Mouse (Mus musculus) urinary bladder, postnatal 14 days (tissue): ENCODE measurements at regions not wholly inside any gene's neighbourhood (a gene's known extent, or its start where the extent isn't known, plus 50 kb on each side); places are given as distances from the start of the nearest gene placed in this dataset.

Experiments
- DNase-seq: peaks from one replicate; pipeline ENCODE4 v3.0.0; 2021; ENCODE audit warnings: low spot score

DNA sequence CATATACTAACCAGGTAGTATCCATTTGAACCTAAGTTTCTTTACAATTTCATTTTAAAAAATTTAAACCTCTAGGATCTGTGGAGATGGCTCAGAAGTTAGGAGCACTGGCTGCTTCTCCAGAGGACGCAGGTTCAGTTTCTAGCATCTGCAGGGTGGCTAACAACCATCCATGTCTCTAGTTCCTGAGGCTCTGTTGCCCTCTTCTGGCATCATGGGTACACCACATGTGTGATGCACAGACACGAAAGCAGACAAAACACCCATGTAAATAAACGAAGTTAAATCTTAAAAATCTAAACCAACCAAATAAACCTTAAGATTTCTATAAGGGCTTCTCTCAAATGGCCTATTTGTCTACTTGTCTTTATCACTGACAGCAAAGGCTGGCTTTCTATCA, 157.6 kb upstream of the Nr5a2 start:
- no peak for DNase-seq

DNA sequence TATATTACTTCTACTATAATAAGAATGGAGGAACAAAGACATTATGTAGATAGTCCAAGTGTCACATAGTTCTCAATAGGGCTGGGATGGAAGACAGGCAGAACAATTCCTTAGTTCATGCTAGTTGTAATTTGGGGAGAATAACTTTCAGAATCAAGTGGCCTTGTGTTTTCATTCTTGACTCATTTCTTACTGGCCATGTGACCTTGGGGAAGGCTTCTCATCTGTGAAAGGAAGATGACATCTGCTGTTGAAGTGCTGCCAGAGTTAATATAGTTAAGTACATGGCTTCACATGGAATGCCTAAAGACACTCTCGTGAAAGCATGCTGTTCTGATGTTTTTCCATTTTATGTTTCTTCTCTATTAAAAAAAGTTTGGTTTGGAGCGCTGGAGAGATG, 146.2 kb upstream of the Nr5a2 start:
- no peak for DNase-seq

DNA sequence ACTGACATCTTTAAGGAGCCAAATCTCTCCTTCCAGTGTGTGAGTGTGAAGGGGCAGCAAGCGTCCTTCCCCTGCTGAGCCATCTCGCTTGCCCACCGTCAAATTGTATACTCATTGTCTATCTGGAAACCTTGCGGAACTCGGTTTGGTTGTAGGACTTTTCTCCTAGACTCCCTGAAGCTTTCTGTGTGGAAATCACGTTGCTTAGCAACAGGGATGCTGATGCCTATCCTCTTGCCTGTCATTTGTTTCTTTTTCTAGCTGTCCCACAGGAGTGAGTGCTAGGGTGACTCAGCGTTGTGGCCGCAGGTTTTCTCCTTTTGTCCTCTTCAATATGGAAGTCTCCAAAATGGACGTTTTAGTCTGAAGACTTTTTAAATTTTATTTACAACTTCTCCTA, 131.5 kb upstream of the Nr5a2 start:
- no peak for DNase-seq

DNA sequence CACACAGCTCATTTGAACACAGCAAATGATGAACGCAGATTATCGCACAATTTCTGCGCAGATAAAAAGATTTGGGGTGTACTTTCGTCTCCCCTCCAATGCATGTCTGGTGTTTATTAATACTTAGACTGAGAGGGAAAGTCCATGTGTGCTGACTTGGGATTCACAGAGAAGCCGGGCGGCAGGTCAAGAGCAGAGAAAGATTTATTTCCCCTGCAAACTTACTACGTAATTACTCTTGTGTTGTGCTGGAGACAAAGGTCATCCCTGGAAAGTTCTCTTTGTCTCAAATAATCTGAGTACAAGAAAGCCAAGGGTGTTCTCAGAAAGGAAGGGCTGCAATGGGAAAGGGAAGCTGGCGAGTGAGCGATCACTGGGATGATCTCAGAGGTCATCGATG, 127.9 kb upstream of the Nr5a2 start:
- no peak for DNase-seq

DNA sequence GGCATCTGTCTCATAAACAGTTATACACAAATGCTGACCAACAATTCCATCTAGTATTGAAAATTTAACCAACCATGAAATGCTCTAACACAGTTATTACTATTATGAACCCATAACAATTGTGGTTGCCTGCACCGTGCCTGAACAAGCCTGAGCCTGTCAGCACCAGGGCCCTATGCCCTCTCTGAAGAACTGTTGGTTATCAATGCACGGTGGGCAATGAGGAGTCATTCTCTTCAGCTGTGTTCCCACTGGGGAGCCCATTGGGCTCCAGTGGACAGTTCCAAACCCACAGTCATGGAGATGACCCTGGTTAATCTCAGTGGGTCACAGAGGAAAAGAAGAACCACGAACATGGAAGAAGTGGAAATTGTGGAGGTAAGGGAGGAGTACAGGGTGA, 126.5 kb upstream of the Nr5a2 start:
- DNase-seq, result no peak

DNA sequence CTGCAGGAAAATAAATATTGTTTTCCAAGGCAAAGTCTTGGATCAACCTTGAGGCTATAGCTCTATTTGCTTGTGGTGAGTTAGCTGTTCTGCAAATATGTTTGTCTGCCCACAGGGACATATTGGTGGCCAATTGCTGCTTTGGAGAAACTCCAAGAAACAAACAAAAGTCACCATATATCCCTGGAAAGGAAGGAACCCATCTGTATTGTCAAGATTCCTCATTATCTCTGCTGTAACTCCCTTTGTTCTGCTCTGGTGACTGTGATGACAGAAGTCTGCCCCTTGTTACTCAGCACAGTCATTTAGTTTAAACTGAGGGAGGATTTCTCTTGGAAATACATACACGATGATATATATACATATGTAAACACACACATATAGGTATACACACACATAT, 123.3 kb upstream of the Nr5a2 start:
- DNase-seq, result no peak

DNA sequence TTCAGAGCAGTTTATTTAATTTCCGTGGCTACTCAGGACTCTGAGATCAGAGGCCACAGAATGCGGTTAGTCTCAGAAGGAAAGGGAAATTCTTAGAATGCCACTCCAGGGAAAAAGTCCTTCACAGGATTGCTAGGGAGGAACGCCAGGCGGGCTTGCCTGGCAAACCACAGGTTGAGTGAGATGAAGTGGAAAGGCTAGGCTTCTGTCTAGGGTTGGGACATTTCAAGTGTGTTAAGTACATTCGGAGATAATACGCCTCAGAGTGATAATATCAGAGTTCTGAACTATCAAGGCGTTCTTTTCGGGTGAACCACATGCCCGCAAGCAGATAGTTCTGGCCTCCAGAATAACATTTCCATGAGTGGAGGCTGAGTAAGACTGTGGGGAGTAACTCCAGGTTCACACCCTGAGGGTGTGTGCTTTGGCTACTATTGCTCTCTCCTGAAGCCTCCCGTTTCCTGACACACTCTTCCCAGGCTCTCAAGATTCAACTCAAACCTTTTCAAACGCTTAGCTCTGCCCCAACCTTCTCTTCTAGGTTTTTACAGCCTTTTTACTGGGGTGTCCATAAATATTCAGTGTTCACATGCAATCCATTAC, 119.3 kb upstream of the Nr5a2 start:
- no peak for DNase-seq

DNA sequence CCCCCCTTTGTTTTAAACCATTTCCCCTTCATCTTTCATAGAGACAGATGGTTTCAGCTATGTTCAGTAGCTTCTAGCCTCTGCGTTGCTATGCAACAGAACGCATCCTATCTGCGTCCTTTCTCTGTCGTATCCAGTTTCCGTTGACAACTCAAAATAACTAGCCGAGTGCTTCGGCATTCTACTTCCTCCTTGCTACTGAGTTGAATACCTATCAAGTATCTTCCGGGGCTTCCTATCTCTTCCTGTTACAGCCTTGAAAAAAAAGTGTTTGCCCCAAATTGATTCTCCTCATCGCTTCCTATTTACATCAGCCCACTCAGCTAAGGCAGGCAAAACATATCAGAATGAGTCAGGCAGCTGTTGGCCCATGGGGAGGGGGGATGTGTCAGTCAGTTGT, 114.5 kb upstream of the Nr5a2 start:
- DNase-seq, result no peak

DNA sequence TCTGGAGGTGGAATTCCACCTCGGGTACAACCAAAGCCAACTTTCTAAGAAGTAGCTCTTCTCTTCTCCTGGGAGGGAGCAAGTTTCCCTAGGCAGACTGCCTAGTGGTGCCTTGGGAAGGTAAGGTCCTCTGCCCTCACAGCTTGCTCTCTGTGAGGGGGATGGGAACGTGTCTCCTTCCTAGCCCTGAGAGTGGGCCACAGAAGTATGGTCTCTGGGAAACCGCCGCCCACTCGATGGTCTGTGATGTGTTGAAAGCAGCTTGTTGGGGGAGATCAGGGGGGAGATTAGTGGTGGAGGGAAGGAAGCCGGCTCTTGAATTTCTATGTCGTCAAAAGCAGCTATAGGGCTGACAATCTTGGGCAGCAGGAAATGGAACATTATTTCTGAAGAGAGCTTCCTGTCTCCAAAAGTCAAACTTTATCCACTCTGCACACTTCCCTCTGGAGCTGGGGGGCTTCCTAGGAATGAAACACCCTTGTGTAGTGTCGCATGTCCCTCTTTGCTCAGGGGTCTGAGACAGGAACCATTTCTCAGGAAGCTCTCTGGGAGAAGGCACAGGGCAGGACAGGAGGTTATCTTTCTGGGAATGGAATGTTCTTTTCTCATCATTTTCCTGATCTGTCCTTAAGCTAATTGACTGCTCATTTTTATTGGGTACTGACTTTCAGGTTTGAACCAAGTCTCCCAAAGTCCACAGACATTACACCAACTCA, 113.8 kb upstream of the Nr5a2 start:
- DNase-seq, result no peak

DNA sequence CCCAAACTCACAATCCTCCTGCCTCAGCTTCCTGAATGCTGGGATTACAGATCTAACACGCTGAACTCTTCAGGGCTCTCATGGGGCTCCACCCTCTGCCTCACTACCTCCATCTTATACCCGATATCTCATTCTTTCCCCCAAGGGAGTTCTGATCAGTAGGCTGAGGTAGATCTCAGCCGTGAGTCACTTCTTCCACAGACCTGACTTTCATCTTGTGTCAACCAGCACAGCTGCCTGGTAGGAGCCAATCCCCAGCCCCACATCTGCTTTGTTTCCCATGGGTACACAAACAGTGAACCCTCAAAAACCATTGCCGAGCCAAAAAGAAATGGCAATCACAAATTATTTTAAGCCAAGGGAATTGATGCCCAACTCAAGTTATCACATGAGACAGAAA, 100.7 kb upstream of the Nr5a2 start:
- no peak for DNase-seq

DNA sequence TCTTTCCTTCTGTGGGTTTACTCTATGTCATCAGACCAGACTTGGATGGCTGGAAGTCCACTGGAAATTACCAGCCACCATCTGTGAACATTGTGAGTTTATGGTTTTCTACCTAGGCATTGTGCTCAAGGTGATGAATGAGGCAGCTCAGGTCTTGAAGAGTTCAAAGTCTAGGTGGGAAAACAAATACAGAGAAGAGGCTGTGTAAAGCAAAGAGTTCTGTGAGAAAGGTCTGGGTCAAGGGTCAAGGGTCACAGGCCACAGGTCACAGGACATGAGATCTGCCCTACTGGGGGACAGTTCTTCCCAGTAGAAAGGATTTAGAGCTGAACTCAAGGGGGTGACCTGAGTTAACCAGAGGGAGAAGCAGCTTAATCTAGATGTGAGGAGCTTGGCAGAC, 92.9 kb upstream of the Nr5a2 start:
- no peak for DNase-seq

DNA sequence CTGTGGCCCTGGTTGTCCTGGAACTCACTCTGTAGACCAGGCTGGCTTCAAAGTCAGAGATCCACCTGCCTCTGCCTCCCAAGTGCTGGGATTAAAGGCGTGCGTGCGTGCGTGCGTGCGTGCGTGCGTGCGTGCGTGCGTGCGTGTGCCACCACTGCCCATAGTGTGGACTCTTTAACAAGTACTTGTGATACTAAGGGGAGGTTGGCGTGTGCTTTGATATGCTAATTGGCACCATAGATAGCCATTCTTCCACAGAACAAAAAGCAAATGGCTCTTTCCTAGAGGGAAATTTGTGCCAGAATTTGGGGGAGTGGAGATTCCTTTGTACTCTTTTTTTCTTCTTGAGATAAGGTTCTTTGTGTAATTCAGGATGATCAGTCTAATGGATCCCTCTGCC, 91.3 kb upstream of the Nr5a2 start:
- no peak for DNase-seq

DNA sequence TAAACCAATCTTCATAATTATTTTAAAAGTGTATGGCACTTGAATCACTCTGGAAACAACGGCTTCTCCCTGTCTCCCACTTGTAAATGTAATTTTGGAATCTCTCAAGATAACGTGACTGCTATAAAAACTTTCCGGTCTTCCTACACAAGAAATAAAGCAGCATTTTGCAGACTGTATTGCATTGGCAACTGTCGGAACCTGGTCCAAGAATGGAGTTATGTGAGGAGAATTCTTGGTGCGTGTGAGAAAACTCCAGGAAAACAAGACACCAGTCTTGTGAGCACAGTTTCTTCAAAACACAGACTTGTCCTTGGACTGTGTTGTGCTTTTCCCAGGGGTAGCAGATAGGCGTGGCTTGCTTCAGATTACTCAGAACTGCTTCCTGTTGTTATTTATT, 83.8 kb upstream of the Nr5a2 start:
- DNase-seq, result no peak

DNA sequence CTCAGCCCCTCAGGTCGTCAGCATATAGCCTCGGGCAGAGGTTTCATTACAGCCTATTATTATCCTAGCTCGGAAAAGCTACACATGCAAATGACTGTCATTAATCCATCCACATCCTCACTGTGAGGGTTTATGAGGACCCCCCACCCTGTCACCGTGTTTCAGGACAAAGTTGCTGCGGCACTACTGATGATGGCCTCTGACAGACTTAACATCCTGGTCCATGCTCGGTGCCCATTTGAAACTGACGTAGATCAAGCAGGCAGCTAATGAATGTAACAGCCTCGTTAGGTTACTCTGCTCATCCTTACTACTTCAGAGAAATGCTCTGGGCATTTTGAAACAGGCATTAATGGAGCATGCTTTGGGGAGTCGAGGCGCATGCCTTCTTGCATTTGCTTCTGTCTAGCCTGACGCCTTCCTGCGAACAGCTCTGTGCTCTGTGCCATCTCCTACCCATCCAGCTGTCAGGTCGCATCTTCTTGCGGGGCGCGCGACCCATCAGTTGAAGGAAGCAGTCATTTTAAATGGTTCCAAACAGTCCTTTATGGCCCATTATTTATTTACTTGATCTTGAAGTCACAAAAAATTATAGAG, 82.3 kb upstream of the Nr5a2 start:
- DNase-seq, result no peak

DNA sequence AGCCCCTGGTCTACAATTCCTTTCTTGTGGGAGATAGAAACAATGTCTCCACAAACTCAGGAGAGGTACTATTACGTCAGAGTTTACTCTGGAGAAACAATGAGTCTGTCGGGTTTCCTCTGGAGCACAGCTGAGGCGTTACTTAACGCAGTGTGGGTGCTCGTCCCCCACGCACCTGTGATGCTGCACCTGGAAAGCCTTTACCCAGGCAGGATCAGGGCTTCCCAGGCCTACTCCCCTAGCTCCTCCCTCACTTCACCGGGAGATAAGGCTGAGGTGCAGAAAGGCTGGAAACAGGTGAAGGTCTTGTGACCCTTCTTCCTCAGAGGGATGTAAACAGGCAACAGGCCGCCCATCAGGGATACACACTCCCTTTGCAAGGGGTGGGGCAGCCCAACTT, 80.7 kb upstream of the Nr5a2 start:
- no peak for DNase-seq

DNA sequence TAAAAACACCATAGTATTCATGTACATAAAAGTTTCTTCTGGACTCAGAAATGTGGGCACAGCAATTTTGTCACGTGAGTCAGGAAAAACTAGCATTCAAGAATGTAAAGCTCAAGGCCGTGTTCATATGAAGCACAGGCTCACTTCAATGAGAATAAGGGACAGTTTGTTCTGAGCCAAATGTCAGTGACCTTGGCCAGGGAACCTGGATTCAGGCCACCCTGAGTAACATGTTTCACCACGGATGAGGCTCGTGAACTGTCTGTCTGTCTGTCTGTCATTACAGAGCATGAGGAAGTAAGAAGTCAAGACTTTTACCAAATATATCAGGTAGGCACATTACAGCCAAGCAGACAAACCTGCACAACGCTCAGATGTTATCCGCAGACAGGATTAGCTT, 74.3 kb upstream of the Nr5a2 start:
- DNase-seq, result no peak

DNA sequence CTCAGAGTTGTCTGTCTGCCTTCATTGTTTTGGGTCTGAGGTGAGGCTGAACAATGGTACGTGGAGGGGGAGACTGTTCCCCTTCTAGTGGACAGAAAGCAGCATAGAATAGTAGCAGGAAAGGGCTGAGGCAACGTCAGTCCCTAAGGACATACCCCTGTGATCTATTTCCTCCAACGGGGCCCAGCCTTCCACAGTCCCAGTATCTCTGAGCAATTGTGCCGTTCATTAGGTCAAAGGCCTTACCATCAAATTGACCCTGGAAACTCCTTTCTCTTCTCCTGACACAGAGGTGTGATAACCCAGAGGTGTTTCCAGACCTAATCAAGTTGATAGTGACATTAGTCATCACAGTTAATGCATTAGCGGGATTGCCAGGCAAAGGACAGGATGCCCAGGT, 73.4 kb upstream of the Nr5a2 start:
- no peak for DNase-seq

DNA sequence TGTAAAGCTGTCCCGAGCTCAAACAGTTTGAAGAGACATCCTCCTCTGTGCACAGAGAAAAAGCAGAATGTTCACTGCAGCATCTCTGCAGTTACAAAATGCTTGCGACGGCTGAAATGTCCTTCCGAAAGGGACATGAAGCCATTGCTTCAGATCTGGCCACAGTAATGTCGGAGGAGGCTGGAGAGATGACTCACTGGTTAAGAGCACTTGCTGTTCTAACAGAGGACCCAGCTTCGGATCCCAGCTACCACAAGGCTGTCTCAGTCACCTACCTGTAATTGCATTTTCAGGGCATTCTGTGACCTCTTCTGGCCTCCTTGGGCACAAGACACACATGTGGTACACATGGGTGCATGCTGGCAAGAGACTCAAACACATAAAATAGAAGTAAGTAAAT, 63.5 kb upstream of the Nr5a2 start:
- DNase-seq, result no peak

DNA sequence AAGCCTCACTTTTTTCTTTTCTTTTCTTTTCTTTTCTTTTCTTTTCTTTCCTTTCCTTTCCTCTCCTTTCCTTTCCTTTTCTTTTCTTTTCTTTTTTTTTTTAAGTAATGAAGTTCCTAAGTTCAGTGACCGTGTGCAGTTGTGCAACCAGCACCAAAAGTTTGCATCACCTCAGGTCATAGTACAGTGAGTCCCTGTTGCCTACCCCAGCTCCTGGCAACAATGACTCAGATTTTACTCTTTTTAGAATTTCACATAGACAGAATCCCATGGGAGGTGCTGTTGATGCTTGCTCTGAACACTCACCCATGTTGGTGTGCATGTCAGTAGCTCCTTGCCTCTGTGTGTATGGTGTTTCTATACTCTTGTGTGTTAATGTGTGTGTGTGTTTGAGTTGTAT, 60.3 kb upstream of the Nr5a2 start:
- DNase-seq, result no peak

DNA sequence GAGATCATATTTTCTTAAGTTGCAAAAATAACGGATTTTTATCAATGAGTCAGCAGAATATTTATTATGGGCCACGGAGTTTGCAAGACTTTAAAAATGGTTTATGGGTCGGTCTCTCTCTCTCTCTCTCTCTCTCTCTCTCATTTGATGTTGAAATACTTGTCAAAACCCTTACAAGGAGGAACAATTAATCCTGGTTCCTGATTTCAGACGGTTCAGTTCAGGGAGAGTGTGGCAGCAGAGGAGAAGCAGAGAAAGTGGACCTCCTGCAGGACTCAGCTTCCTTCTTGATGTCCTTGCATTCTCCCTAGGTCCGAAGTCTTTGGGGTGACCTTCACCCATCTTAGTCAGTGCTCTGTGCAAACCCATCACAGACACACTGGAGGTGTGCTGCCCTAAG, 57.4 kb upstream of the Nr5a2 start:
- DNase-seq, result no peak

DNA sequence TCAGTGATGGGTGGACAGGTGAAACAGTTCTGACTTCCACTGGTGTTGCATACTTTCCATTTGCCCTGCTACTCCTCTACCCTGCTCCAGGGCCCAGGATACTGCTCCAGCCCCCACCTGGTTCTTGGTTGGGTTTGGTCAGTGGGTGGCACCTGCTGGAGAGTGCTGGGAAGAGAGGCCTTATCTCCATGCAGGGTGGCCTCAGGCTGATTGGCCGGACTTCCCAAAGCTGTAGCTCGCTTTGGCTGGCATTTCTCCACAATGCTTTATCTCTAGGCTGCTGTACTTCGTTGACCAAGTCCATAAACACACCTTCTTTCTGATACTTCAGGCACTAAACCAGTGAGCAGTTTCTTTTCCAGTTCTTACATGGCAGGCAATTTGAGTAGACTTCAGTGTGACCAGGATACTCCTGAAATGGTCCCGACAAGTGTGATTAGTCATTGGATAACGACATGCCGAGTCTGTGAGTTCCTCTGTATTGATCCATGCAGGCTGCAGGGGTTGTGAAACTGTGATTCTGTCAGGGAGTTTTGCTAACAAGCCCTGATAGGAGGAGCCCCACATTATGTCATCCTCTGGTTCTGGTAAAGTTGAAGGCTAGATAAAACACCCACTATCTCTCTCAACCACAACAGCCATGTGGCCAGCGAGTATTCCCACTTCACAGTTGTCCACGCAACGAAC, 50.1 kb upstream of the Nr5a2 start:
- DNase-seq, result no peak
